Mouse (Mus musculus) hindbrain, embryonic 11.5 days (tissue): ENCODE measurements around the gene Emg1. TPM values are rescaled to one million over a fixed set of nuclear protein-coding genes. Genes with fewer than 3 reads are reported as not detected.

Source experiments
- ATAC-seq: fragments of 200-750 bp; cut with Nextera tagmentation; 2 replicates; pipeline ENCODE4 v1.8.0; 2017; ENCODE audit warnings: mild to moderate bottlenecking, moderate TSS enrichment, moderate library complexity; ENCODE audit not compliant: low FRiP score
- DNase-seq: peaks from one replicate; pipeline ENCODE4 v3.0.0-alpha.2; 2015; ENCODE audit warnings: low spot score
- H3K27ac ChIP-seq: fragments of 300-500 bp; sonication (generic); 2 replicates; pipeline ENCODE4 v1.5.1; 2014; ENCODE audit warnings: mild to moderate bottlenecking, low read depth, low read length
- H3K27me3 ChIP-seq: fragments of 300-500 bp; sonication (generic); 2 replicates; pipeline ENCODE4 v1.6.1; 2014; ENCODE audit warnings: mild to moderate bottlenecking, low read length, moderate library complexity, mixed read lengths; ENCODE audit not compliant: control insufficient read depth, insufficient read depth
- H3K36me3 ChIP-seq: fragments of 300-500 bp; sonication (generic); 2 replicates; pipeline ENCODE4 v1.6.1; 2014; ENCODE audit warnings: mild to moderate bottlenecking, low read length, moderate library complexity, mixed read lengths; ENCODE audit not compliant: control insufficient read depth, insufficient read depth
- H3K4me1 ChIP-seq: fragments of 300-500 bp; sonication (generic); replicated peaks from 2 replicates; pipeline ENCODE4 v1.6.1; 2014; ENCODE audit warnings: low read length, mixed read lengths; ENCODE audit not compliant: control insufficient read depth, insufficient read depth
- H3K4me2 ChIP-seq: fragments of 300-500 bp; sonication (generic); replicated peaks from 2 replicates; pipeline ENCODE4 v1.6.1; 2014; ENCODE audit warnings: mild to moderate bottlenecking, low read depth, low read length
- H3K4me3 ChIP-seq: fragments of 300-500 bp; sonication (generic); 2 replicates; pipeline ENCODE4 v1.5.1; 2014; ENCODE audit warnings: low read depth, low read length
- H3K9ac ChIP-seq: fragments of 300-500 bp; sonication (generic); 2 replicates; pipeline ENCODE4 v1.6.1; 2014; ENCODE audit warnings: low read depth, low read length
- H3K9me3 ChIP-seq: fragments of 300-500 bp; sonication (generic); 2 replicates; pipeline ENCODE4 v1.6.1; 2016; ENCODE audit warnings: low read length; ENCODE audit not compliant: control insufficient read depth
- WGBS: fragments of 180-500 bp; shearing (Covaris S2); extraction: QIAGEN DNeasy Blood & Tissue Kit; methylation state at CpG from one replicate; pipeline ENCODE4 v1.1.7; 2014; 5-methylcytosine and 5-hydroxymethylcytosine counted together
- polyA plus RNA-seq: library from polyadenylated mRNA; unstranded; fragments of >200 nt; fragmentation: Nextera tagmentation; extraction: Ambion mirVana; gene quantifications from 2 replicates; pipeline ENCODE4 v1.2.1, GENCODE M21; 2014

Gene Emg1
- polyA plus RNA-seq, 1 experiment from 2014 or later, result 196 TPM

GRCm38 (mm10) chr6:124732476-124733370 lies 20.7 kb upstream of the Emg1 start:
- no peak for DNase-seq
- no peaks in the 10 kb centered on the region for H3K36me3 ChIP-seq
- WGBS, result 50% methylated on average over 19 of the region's 19 CpGs
- no peak overlapping the region for H3K9ac ChIP-seq
- no peak overlapping the region for H3K4me2 ChIP-seq
- H3K27ac ChIP-seq, result no peak overlapping the region
- ATAC-seq, result 0 out of 2 replicates have a peak, but pooled peaks have one; percentile 33
- no peaks in the 10 kb centered on the region for H3K9me3 ChIP-seq
- H3K27me3 ChIP-seq, result no peaks in the 10 kb centered on the region
- H3K4me1 ChIP-seq, result no peaks in the 10 kb centered on the region
- H3K4me3 ChIP-seq, result no peak overlapping the region

GRCm38 (mm10) chr6:124731038-124731437 lies 19.1 kb upstream of the Emg1 start:
- H3K4me2 ChIP-seq, result no peak overlapping the region
- ATAC-seq, result no peak
- no peaks in the 10 kb centered on the region for H3K36me3 ChIP-seq
- DNase-seq, result no peak
- no peak overlapping the region for H3K4me3 ChIP-seq
- H3K9me3 ChIP-seq, result no peaks in the 10 kb centered on the region
- no peak overlapping the region for H3K27ac ChIP-seq
- no peaks in the 10 kb centered on the region for H3K27me3 ChIP-seq
- WGBS, result 88% methylated on average over 7 of the region's 7 CpGs
- H3K4me1 ChIP-seq, result no peaks in the 10 kb centered on the region
- H3K9ac ChIP-seq, result no peak overlapping the region

DNA sequence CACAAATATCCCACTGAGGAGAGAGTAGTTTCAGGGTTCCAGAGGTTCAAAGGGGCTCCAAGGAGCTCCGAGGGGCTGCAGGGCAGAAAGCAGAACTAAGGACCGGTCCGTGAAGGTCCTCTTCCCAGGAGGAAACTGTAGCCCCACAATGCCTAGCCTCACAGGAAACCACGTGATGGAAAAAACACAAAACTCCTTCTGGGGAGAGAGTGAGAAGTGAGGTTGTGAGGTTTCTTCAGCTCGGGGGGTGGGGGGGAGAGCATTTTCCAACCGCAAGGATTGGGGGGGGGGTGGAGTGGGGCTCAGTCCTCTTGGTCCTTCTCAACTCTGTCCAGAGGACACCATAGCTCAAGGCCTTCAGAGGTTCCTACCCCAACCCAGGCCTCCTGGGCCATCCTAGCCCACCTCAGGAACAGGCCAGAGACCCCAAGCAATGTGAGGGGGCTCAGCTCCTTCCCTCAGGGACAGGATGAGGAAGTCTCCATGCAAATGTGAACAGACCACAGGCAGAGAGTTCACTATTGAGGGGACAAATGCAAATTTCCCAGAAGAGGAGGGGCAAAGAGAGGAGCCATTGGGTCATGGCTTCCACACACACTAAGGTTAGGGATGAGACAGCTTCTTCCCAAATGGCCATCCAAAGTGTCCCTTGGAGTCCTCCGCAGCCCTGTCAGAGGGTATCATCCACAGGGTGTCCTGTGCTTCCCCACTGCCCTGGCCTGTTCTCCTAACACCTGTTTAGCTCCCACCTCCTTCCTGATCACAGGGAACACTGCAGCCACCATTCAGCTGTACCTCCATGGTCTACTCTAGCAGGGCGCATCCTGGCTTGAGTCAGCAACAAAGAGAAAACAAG lies 18.1 kb upstream of the Emg1 start:
- no peak overlapping the region for H3K27ac ChIP-seq
- H3K9ac ChIP-seq, result no peak overlapping the region
- no peak overlapping the region for H3K4me2 ChIP-seq
- H3K4me1 ChIP-seq, result no peaks in the 10 kb centered on the region
- H3K36me3 ChIP-seq, result no peaks in the 10 kb centered on the region
- H3K4me3 ChIP-seq, result no peak overlapping the region
- no peaks in the 10 kb centered on the region for H3K9me3 ChIP-seq
- no peaks in the 10 kb centered on the region for H3K27me3 ChIP-seq
- ATAC-seq (no peak), DNase-seq (no peak)
- WGBS, result 80% methylated on average over 7 of the region's 8 CpGs

DNA sequence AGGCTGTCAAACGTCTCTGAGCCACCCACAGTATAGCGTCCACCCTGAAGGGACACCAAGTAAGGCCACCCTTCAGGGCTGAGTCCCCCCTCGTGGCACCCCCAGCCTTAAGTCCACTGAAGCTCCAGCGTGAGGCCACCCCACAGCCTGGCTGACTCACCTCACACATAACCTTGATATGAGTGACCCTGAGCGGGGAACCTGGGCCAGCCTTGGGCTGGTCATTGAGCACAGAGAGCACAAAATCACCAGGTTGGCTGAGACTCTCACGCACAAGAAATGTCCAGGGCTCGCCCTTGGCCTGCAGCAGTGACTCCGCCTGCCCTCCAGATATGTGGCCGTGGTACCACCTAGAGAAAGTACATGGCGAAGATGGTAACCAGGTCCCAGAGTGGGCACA lies 16.6 kb upstream of the Emg1 start:
- no peak for DNase-seq

DNA sequence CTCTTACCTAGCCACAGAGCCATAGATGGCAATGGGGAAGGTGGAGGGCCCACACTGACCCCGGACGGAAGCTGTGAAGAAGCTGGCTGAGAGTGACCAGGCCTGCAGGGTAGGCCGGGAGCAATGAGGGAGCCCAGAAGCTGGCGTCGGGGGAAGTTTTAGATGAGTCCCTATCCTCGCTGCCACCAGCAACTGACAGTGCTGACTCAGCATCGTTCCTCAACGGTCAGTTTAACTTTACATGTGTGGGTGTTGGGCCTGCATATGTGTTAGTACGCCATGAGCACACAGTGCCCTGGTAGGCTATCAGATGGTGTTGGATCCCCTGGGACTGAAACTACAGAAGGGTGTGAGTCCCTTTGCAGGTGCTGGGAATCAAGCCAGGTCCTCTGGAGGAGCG lies 12.5 kb upstream of the Emg1 start:
- WGBS, result 87% methylated on average over 10 of the region's 10 CpGs
- DNase-seq, result no peak

More for the DNA sequence above, 16.6 kb upstream of the Emg1 start:
- no peak for ATAC-seq
- Histone ChIP-seq H3K4me3 (no peak overlapping the region), H3K4me1 (no peaks in the 10 kb centered on the region), H3K27me3 (no peaks in the 10 kb centered on the region), H3K4me2 (no peak overlapping the region), H3K27ac (no peak overlapping the region), H3K36me3 (no peaks in the 10 kb centered on the region), H3K9me3 (no peaks in the 10 kb centered on the region), H3K9ac (no peak overlapping the region)
- WGBS, result 90% methylated on average over 10 of the region's 10 CpGs

GRCm38 (mm10) chr6:124723541-124723940 lies 11.6 kb upstream of the Emg1 start:
- no peak for ATAC-seq
- Histone ChIP-seq H3K27ac (no peak overlapping the region), H3K36me3 (no peaks in the 10 kb centered on the region), H3K9me3 (no peaks in the 10 kb centered on the region), H3K4me3 (no peak overlapping the region), H3K4me2 (no peak overlapping the region), H3K9ac (no peak overlapping the region), H3K27me3 (no peaks in the 10 kb centered on the region), H3K4me1 (no peaks in the 10 kb centered on the region)
- no peak for DNase-seq
- WGBS, result 90% methylated on average over 8 of the region's 8 CpGs

More for the DNA sequence above, 12.5 kb upstream of the Emg1 start:
- ATAC-seq, result no peak
- no peak overlapping the region for H3K9ac ChIP-seq
- H3K9me3 ChIP-seq, result no peaks in the 10 kb centered on the region
- H3K27me3 ChIP-seq, result no peaks in the 10 kb centered on the region
- H3K27ac ChIP-seq, result no peak overlapping the region
- H3K4me2 ChIP-seq, result no peak overlapping the region
- no peaks in the 10 kb centered on the region for H3K4me1 ChIP-seq
- H3K36me3 ChIP-seq, result no peaks in the 10 kb centered on the region
- no peak overlapping the region for H3K4me3 ChIP-seq

DNA sequence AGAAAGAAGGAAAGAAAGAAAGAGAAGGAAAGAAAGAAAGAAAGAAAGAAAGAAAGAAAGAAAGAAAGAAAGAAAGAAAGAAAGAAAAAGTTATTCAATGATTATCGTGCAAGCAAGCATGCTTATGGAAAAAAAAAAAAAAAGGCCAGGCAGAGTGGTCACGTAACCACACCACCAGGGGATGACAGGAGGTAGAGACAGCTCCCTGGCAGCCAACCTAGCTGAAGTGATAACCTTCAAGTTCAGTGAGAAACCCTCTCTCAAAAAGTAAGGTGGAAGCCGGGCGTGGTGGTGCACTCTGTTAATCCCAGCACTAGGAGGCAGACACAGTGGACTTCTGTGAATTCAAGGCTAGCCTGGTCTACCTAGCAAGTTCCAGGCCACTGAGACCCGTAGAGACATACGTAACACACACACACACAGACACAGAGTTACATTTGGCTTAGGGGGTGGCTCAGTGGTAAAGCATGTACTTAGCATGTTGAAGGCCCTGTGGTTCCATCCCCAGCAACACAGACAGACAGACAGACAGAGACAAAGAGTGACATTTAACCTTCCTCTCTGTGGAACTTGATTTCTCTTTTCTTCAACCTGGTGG lies 11.0 kb upstream of the Emg1 start:
- WGBS, result 82% methylated on average over 6 of the region's 6 CpGs
- Histone ChIP-seq H3K4me3 (no peak overlapping the region), H3K27me3 (no peaks in the 10 kb centered on the region), H3K9me3 (no peaks in the 10 kb centered on the region), H3K36me3 (no peaks in the 10 kb centered on the region), H3K4me1 (no peaks in the 10 kb centered on the region), H3K9ac (no peak overlapping the region), H3K4me2 (no peak overlapping the region), H3K27ac (no peak overlapping the region)
- no peak for DNase-seq
- no peak for ATAC-seq

DNA sequence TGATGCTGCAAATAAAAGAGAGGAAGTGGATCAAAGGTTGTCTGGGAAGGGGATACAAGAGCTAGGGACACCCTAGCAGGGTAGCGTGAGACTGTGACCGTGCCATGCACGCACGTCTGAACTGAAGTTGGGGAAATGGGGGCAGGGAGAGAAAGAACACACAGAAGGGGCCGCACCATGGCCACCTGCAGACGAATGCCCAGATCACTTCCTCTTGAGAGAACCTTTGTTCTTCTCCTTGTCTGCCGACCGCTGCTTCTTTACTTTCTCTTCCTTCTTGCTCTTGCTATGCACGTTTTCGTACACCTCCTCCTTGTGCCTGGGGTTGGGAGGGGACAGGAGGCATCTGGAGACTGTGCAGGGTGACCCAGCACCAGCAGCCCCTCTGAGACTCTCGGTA lies 8.9 kb upstream of the Emg1 start:
- Histone ChIP-seq H3K4me3 (no peak overlapping the region), H3K9ac (no peak overlapping the region), H3K4me1 (no peaks in the 10 kb centered on the region), H3K27ac (no peak overlapping the region), H3K9me3 (no peaks in the 10 kb centered on the region), H3K4me2 (no peak overlapping the region), H3K36me3 (peaks cover 4% of the 10 kb centered on the region), H3K27me3 (no peaks in the 10 kb centered on the region)
- 71% methylated on average over 11 of the region's 11 CpGs for WGBS
- DNase-seq (no peak), ATAC-seq (no peak)
